Mouse (Mus musculus) spleen, adult 2 months (tissue): ENCODE data around the gene Chrm3. TPM values are rescaled to one million over a fixed set of nuclear protein-coding genes. Genes with fewer than 3 reads are reported as not detected.

ENCODE experiments used
- DNase-seq, 2 experiments: peaks; one replicate each; pipeline versions ENCODE4 v3.0.0 to v3.0.0-alpha.2; 2012 to 2021; ENCODE audit warnings: low spot score in 2 of 2, low read depth in 1 of 2
- H3K27ac ChIP-seq: fragments of 200-500 bp; 2 replicates; pipeline ENCODE4 v1.5.1; 2012; ENCODE audit warnings: low read length, inconsistent platforms; ENCODE audit not compliant: insufficient read depth
- H3K27me3 ChIP-seq: fragments of 200-500 bp; 2 replicates; pipeline ENCODE4 v1.6.1; 2012; ENCODE audit warnings: mild to moderate bottlenecking, moderate library complexity, low read length, inconsistent platforms; ENCODE audit not compliant: control insufficient read depth, insufficient read depth
- H3K36me3 ChIP-seq: fragments of 200-500 bp; 2 replicates; pipeline ENCODE4 v1.6.1; 2012; ENCODE audit warnings: mild to moderate bottlenecking, low read length, inconsistent platforms; ENCODE audit not compliant: control insufficient read depth, insufficient read depth
- H3K4me1 ChIP-seq: fragments of 200-500 bp; 2 replicates; pipeline ENCODE4 v1.6.1; 2011; ENCODE audit warnings: inconsistent platforms; ENCODE audit not compliant: control insufficient read depth, insufficient read depth, insufficient read length
- H3K4me3 ChIP-seq: fragments of 200-500 bp; 2 replicates; pipeline ENCODE4 v1.5.1; 2011; ENCODE audit warnings: mild to moderate bottlenecking, inconsistent platforms; ENCODE audit not compliant: insufficient read depth, insufficient read length; ENCODE audit errors: extremely low read depth
- CTCF ChIP-seq: fragments of 200-500 bp; IDR thresholded peaks from 2 replicates; pipeline ENCODE4 v1.5.1; 2011; ENCODE audit warnings: mild to moderate bottlenecking, inconsistent platforms; ENCODE audit not compliant: insufficient read depth, insufficient read length, insufficient replicate concordance; ENCODE audit errors: extremely low read depth
- POLR2A ChIP-seq: fragments of 200-500 bp; IDR thresholded peaks from 2 replicates; pipeline ENCODE4 v1.6.1; 2011; ENCODE audit warnings: low read depth, low read length, inconsistent platforms
- WGBS: fragments of 180-500 bp; shearing (Covaris S2); methylation state at CpG from one replicate; pipeline ENCODE4 v1.1.7; 2018; 5-methylcytosine and 5-hydroxymethylcytosine counted together
- polyA plus RNA-seq: library from polyadenylated mRNA; depleted of rRNA; stranded (reverse); fragments of >200 nt; gene quantifications from 2 replicates; pipeline ENCODE4 v1.2.3, GENCODE M21; 2012

Gene Chrm3
- polyA plus RNA-seq, 1 experiment, result 0.58 TPM

GRCm38 (mm10) chr13:9973742-9974321 lies 386.8 kb downstream of the Chrm3 start:
- Histone ChIP-seq H3K4me3 (no peak overlapping the region), H3K27me3 (no peaks in the 10 kb centered on the region), H3K27ac (no peak overlapping the region), H3K36me3 (no peaks in the 10 kb centered on the region), H3K4me1 (no peaks in the 10 kb centered on the region)
- no peak for DNase-seq
- WGBS, result 83% methylated on average over 2 of the region's 2 CpGs
- TF ChIP-seq POLR2A (no peak), CTCF (no peak)

- H3K27ac ChIP-seq, result no peak overlapping the region
- WGBS, result 48% methylated on average over 4 of the region's 4 CpGs
- H3K4me3 ChIP-seq, result no peak overlapping the region
- no peak for DNase-seq
- no peaks in the 10 kb centered on the region for H3K27me3 ChIP-seq
- H3K4me1 ChIP-seq, result no peaks in the 10 kb centered on the region
- TF ChIP-seq CTCF (no peak), POLR2A (no peak)
- no peaks in the 10 kb centered on the region for H3K36me3 ChIP-seq
Measured at GRCm38 (mm10) chr13:9971845-9972244, 388.8 kb downstream of the Chrm3 start.

GRCm38 (mm10) chr13:9952619-9953018 lies 408.0 kb downstream of the Chrm3 start:
- Histone ChIP-seq H3K4me3 (no peak overlapping the region), H3K4me1 (no peaks in the 10 kb centered on the region; the same call in 1 of the 2 replicates), H3K36me3 (no peaks in the 10 kb centered on the region), H3K27me3 (no peaks in the 10 kb centered on the region), H3K27ac (no peak overlapping the region)
- DNase-seq, result no peak
- TF ChIP-seq CTCF, result no peak
- TF ChIP-seq POLR2A, result no peak

GRCm38 (mm10) chr13:9951376-9951775 lies 409.3 kb downstream of the Chrm3 start:
- Histone ChIP-seq H3K36me3 (no peaks in the 10 kb centered on the region), H3K27me3 (no peaks in the 10 kb centered on the region), H3K4me3 (no peak overlapping the region), H3K27ac (no peak overlapping the region), H3K4me1 (no peaks in the 10 kb centered on the region; the same call in 1 of the 2 replicates)
- DNase-seq, result no peak
- WGBS, result 86% methylated on average over 1 of the region's 1 CpGs
- TF ChIP-seq CTCF (no peak), POLR2A (no peak)

DNA sequence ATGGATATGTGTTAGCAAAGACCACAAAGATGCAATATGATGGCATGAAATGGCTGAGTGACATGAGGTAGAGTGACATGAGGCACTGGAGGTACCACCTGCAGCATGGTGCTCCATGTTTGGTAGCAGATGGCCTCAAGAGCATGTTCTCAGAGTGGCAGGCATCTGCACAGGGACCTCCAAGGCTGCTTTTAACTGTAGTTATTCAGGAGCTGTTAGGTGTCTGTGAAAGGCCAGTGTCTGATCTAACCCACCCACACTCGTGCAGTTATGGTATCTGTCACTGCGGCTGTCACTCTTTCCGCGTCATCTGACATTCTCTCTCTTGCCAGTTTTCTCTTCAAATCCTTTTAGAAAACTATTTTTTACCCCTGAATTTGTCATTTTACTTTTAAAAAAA lies 411.6 kb downstream of the Chrm3 start:
- no peak for TF ChIP-seq POLR2A
- no peak for TF ChIP-seq CTCF
- 91% methylated on average over 4 of the region's 4 CpGs for WGBS
- DNase-seq, result no peak
- H3K27me3 ChIP-seq, result no peaks in the 10 kb centered on the region
- H3K4me1 ChIP-seq, result no peaks in the 10 kb centered on the region; the same call in 1 of the 2 replicates
- H3K36me3 ChIP-seq, result no peaks in the 10 kb centered on the region
- no peak overlapping the region for H3K27ac ChIP-seq
- H3K4me3 ChIP-seq, result no peak overlapping the region

DNA sequence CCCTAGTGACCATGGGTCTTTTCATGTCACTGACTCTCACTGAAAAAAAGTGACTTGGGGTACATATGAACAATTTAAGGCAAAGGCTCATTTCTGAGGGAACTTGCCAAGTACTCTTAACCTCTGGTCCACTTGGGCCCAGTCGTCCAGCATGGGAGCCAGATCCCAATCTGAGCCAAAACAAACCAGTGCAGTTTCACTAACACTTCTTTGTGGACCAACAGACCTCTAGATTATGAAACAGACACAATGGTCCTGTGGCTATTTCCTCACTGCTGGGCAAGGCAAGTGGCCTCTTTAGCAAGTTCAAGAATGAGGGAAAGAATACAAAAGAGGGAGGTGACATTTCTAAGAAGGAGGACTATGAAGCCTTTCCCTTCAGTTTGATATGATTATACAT lies 420.5 kb downstream of the Chrm3 start:
- Histone ChIP-seq H3K4me3 (no peak overlapping the region), H3K27ac (no peak overlapping the region), H3K36me3 (no peaks in the 10 kb centered on the region), H3K27me3 (no peaks in the 10 kb centered on the region), H3K4me1 (no peaks in the 10 kb centered on the region)
- no peak for DNase-seq
- TF ChIP-seq POLR2A (no peak), CTCF (no peak)
- 78% methylated on average over 1 of the region's 1 CpGs for WGBS

- no peak for DNase-seq
Measured at GRCm38 (mm10) chr13:9938798-9939485, 421.7 kb downstream of the Chrm3 start.

More at GRCm38 (mm10) chr13:9938798-9939485, 421.7 kb downstream of the Chrm3 start:
- TF ChIP-seq POLR2A (no peak), CTCF (no peak)
- H3K4me1 ChIP-seq, result no peaks in the 10 kb centered on the region
- H3K27ac ChIP-seq, result no peak overlapping the region
- H3K36me3 ChIP-seq, result no peaks in the 10 kb centered on the region
- WGBS, result 51% methylated on average over 3 of the region's 3 CpGs
- H3K27me3 ChIP-seq, result no peaks in the 10 kb centered on the region
- no peak overlapping the region for H3K4me3 ChIP-seq
